Mouse (Mus musculus): ENCODE measurements around the gene Gnl2.

The Gnl2 gene

DNA sequence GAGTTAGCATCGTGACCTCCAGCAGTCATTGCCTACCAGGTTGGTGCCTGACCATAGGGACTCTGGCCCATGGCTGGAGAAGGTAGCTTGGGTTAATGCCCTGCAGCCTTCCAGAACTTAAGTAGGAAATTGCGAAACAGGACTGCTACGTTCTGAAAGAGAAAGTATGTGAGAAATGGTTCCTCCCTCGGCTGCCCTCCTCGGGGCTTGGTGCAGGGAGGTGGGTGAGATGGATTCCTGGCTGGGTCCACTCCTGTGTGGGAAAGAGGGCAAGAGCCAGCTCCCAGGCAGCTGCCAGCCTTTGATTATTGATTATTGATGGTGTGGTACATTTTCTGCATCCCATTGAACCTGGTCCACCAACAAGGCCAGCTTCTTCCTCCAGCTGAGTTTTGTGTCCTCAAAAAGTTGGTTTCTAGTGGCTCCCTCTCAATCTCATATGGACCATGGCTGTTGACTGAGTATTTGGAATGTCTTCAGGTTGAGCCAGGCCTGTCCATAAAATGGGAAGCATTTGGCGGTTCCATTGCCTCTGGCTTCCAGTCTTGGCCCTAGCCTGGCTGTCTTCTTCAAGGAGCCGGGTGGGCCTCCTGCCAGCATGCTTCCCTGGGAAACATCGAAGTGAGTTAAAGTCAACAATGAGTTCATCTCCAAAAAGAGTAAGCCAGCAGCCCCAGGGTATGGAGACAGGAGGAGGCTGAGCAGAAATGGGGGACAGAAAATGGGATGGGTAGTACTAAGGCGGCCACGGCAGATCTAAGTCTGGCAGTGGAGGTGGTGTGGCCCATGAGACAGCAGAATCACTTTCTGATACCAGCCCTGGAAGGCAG lies at the start of gene Gnl2:
Gene Gnl2, plus strand, starts transcription at position 780 of the 830 bp plus-strand sequence.
- peak; percentile 82 for DNase-seq (ENCODE audit: low read depth)

- DNase-seq (ENCODE audit: low read depth), result peak; percentile 66
Observed at GRCm38 (mm10) chr4:124968711-124969110, 47.7 kb upstream of the Gnl2 start.

- DNase-seq (ENCODE audit: low read depth), result no peak
Observed at GRCm38 (mm10) chr4:124969219-124969848, 47.1 kb upstream of the Gnl2 start.

DNA sequence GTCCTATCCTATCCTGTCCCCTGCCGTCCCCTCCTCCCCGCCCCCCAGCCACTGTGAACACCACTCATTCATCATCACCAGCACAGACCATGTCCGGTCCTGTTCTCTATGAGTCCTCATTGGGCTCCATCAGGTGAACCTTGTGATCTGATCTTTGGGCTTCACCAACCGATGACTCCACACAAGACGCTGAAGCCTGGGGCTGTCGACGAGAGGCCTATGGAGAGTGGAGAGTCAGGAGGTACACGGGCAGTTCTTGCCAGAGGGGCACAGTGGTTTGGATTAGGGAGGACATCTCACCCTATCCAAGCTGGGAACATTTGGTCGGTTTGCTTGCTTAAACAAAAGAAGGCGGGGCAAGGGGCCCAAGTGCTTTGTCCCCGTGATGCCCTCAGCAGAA lies 46.2 kb upstream of the Gnl2 start:
- no peak for DNase-seq (ENCODE audit: low read depth)

GRCm38 (mm10) chr4:124970677-124971076 lies 45.7 kb upstream of the Gnl2 start:
- no peak for DNase-seq (ENCODE audit: low read depth)

GRCm38 (mm10) chr4:124971094-124971493 lies 45.3 kb upstream of the Gnl2 start:
- no peak for DNase-seq (ENCODE audit: low read depth)

DNA sequence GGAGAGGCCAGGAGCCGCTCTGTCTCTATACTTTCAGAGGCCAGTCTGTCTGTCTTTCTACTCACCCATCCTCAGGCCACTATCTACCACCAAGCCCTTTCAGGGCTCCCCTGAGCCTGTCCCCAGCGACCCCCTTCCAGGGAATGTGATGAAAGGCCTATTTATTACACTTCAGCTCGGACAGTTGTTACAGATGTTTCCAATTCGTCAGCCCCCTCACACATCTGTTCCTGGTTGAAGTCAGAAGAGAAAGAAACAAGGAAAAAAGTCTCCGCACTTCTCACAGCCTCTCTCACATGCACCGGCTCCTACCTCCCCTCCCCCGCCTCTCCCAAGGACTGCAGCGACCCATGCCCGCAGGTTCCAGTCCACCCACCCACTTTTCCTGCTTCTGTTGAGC lies 44.1 kb upstream of the Gnl2 start:
- DNase-seq (ENCODE audit: low read depth), result peak; percentile 85

- peak; percentile 95 for DNase-seq (ENCODE audit: low read depth)
Observed at GRCm38 (mm10) chr4:124973296-124973695, 43.1 kb upstream of the Gnl2 start.

- DNase-seq (ENCODE audit: low read depth), result no peak
Observed at GRCm38 (mm10) chr4:124978201-124978600, 38.2 kb upstream of the Gnl2 start.

DNA sequence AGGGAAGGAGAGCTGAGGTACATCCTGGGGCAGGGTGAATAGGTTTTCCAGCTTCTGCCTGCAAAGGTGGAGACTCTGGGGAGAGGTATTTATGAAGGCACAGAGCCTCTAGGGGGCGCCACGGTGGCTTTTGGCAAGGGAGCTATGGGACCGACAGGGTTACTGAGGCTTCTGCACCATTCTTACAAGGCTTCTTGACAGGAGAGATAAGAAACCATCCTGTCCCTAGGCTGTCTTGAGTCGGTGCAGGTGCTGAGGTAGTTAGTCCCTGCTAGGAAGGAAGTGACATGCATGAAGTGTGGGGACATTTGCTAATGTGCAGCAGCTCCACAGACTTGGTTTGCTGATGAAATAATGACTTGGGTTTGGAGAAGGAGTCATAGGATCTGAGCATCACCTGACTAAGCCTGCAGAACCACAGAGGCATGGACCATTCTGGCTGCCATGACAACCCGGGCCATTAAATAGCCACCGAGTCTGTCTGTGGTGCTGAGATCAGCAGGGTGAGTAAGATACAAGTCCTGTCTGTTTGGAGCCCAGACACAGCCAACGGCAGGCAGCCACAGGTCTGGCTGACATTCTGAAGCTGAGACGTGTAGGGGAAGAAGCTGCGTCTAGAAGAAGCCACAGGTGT lies 32.4 kb upstream of the Gnl2 start:
- DNase-seq (ENCODE audit: low read depth), result peak; percentile 61

- DNase-seq (ENCODE audit: low read depth), result peak; percentile 75
Observed at GRCm38 (mm10) chr4:124984871-124985670, 31.3 kb upstream of the Gnl2 start.

DNA sequence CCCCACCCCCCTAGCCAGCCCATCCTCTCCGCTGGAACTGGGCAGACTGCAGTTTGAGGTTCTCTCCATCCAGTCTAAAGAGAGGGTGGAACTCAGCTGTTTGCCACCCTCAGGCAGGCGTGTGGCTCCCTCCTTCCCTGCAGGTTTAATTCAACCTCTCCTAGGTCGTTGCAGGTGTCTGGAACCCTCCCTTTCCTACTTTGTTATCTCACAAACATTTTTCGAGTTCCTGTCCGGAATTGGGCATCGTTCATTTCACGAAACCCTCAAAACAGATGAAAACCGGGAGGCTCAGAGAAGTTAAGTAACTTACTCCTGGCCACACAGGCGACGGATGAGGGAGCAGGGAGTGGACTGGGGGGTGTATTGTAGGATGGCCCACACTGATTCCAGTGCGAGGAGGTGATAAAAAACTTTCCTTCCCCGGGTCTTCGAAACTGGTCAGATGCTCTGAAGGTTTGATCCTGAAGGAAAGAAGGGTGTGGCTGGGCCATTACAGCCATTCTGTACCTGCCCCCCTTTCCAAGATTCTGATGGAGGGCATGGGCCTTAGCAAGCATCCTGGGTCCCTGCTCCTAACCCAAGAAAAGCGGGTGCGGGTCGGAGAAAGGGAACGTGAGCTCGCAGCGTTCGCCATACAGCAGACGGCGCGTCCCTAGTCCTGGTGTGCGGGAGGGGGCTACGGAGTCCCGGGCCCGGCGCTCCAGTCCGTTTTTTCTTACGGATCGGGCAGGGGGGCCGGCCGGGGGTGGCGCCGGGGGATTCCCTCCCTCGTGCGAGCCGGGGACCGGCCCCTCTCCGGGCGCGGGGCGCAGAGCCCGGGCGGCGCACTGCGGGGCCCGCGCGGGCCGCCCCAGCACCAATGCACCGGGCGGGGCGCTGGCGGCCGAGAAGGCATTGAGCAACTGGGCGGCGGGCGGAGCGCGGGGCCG lies 30.4 kb upstream of the Gnl2 start, which contains the start of gene Rspo1:
Gene Rspo1, plus strand, starts transcription at position 760 of the 932 bp plus-strand sequence.
- no peak for DNase-seq (ENCODE audit: low read depth)

GRCm38 (mm10) chr4:124986739-124987710 lies 29.4 kb upstream of the Gnl2 start:
- peak; percentile 32 for DNase-seq (ENCODE audit: low read depth)

GRCm38 (mm10) chr4:124987711-124988097 lies 28.7 kb upstream of the Gnl2 start:
- DNase-seq (ENCODE audit: low read depth), result no peak

DNA sequence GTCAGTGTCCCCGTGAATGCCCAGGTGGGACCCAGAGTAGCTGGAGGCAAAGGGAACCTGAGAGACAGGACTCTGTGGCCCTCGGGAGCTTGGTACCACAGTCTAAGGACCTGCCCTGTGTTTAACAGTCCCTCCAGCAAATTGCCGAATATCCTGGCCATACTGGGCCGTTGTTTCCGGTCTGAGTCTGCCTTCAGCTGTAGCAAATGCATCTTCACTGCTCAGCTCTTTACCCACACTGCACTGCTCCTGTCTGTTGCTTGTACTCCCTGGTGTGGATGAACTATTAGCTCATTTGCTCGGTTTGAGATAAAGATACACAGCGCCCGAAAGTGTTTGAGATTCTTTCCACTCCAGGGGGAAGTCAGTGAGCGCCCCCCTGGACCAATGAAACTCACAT lies 28.0 kb upstream of the Gnl2 start:
- DNase-seq (ENCODE audit: low read depth), result no peak

DNA sequence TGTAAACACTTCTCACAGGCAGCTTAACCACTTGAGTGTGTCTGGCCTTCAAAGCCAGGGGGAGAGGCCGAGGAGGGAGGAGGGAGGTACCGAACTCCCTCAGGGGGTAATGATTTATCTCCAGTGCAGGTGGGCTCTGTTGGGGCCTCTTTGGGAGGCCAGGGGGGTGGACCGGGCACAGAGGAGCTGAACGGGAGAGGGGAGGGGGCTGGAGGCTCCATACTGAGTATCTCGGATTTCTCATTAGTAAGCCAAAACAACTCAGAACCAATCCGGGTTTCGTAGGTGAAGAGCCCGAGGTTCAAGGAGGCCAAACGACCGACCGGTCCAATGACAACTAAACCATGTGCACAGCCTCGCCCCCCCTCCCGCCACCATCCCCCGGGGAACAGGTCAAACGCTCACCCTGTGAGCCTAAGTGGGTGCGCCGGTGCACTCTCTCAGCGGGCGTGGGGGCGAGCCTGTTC lies 26.6 kb upstream of the Gnl2 start:
- DNase-seq (ENCODE audit: low read depth), result no peak

- no peak for DNase-seq (ENCODE audit: low read depth)
Observed at GRCm38 (mm10) chr4:124990325-124990724, 26.1 kb upstream of the Gnl2 start.

- no peak for DNase-seq (ENCODE audit: low read depth)
Observed at GRCm38 (mm10) chr4:124997479-124998147, 18.8 kb upstream of the Gnl2 start.

DNA sequence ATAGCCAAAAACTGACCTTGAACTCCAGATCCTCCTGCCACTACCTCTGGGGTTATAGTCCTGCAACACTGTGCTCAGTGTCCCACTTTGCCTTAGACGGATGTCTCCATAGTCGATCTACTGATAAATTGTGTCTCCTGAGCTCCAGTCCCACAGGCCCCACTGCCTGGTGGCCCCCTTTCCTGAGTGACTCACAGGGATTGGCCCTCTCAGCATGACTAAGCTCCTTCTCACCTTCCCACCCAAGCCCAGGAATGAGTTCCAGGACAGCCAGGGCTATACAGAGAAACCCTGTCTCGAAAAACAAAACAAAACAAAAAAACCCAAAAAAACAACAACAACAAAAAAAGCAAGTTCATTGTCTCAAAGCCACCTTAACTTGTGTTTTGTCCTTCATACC lies 16.8 kb upstream of the Gnl2 start:
- DNase-seq (ENCODE audit: low read depth), result no peak

Data from NIH3T3 (cell line).